Mouse (Mus musculus) megakaryocyte-erythroid progenitor cell, adult 5-6 weeks (primary cell): ENCODE results near the gene Alkbh3. TPM values are rescaled to one million over a fixed set of nuclear protein-coding genes. Genes with fewer than 3 reads are reported as not detected.

ENCODE experiments used
- ATAC-seq: replicated peaks from 2 replicates; pipeline ENCODE4 v1.8.0; 2016; ENCODE audit warnings: mild to moderate bottlenecking, inconsistent platforms; ENCODE audit not compliant: severe bottlenecking, poor library complexity, low FRiP score, low TSS enrichment
- total RNA-seq, 2 experiments: library from RNA; stranded (forward) in 1 of 2; stranded (reverse) in 1 of 2; fragments of 200-1000, 215-1000 nt in 1 of 2; fragments of >200 nt in 1 of 2; fragmentation: Nextera tagmentation in 1 of 2; gene quantifications; 2 replicates each; pipeline ENCODE4 v1.2.3; 2014 to 2017

Alkbh3 gene
- total RNA-seq (2014; fragmentation: Nextera tagmentation) (86.0 and 122 TPM in 2 replicates), total RNA-seq (2017) (31.9 and 36.9 TPM in 2 replicates)

DNA sequence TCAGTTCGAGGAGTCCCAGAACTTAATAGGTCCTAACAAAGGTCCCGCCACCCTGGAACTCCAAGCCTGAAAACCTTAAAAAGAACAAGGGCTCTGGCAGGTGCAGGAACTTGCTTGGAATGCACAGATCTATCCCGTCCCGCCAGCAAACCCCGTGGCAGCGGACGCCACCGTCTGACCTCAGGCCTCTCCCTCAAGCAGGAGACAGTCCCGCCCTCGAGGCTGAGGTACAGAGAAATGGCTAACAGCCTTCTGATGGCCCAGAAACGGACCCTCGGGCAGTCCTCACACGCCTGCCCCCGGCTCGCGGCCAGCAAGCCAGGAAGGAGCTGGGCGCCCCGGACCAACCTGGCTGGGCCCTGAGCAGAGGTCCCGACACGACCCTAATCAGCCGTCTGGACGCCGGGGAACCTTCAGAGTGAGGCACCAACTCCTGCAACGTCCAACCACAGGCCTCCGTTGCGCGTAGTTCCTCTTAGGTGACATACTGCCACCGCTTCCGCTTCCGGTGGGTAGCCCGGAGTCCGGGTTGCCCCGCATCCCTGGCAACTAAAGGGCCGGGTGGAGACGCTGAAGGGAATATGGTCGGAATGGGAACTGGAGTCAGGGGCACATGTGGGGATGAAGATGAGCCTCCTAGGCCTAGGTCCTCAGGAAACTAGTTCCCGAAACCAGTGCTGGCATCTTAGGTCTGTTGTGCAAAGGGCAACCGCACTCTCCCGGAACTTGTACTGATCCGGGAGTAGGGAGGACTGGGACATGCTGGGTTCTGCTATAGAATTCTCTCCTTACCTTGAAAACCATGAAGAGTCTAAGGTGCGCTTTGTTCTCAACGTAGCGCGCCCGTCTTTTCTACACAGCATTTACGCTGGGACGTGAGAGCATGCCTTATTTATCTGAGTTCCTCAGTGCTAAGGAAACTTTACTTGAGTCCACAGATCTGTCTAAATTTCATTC, at the start of gene Alkbh3:
Gene Alkbh3, minus strand, starts transcription at position 473 of the 957 bp plus-strand sequence.
- peak; percentile 99 for ATAC-seq

- no peak for ATAC-seq
Observed at GRCm38 (mm10) chr2:94059459-94059858, 48.9 kb upstream of the Alkbh3 start.

DNA sequence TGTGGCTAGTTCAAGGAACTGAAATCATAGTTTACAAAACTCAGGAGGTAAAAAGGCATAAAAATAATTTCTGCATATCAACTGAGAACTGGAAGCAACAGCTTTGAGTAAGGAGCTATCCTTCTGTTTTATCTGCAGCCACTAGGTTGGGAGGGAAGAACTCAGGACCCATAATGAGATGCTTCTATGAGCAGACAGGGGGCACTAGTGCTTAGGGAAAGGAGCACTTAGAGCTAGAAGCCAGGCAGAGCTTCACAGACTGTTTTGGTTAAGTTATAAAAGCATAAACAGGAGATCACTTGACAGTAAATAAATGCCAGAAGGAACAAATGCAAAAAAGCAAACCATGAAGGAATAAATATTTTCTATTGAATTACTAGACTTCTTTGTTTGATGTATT, 44.2 kb upstream of the Alkbh3 start:
- ATAC-seq: peak; percentile 92

DNA sequence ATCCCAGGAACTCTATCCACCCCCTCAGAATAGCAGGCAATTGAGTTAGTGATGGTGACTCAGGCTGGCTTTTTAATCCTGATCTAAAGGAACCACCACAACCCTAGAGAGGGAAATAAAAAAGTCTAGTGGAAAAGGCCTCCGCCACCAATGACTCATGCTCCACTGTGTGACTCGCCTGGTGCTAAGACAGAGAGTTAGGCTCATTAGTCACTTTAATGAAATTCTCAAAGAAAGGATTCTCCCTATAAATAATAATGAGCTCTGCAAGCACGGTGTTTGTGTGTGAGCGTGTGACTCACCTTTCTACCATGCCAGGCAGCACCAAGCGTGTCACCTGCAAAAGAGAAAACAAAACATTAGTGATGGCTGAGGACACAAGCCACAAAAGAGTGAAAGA, 41.3 kb upstream of the Alkbh3 start:
- no peak for ATAC-seq

- ATAC-seq: no peak
Observed at GRCm38 (mm10) chr2:94050901-94051300, 40.3 kb upstream of the Alkbh3 start.

DNA sequence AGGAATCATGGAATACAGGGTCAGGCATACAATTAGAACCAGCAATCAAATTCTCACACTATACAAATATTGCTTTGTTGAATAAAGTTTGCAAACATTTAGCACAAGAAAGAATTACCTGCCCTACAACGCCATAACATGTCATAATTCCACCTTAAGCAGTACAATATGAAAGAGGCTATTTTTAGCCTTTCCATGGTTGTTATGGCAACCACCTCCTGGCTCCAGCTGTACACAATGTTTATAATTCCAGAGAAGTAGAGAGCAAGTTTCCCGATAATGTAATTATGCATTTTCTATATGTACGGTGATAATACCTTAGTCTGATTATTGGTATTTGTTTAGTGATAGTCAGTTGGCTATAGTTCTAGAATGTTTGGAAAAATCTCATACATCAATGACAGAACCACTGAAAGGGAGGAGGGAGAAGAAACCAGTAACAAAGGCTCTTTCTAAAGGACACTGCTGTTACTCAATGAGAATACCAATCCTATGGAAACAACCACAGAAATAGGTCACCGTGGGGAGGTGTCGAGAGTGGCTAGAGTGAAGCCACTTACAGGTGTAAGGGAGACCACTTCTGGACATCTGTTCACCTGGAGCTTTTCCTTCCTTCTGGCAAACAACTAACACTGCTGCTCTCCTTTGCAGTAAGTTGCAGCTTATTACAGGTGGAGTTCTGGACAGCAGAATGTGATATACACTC, 39.0 kb upstream of the Alkbh3 start:
- ATAC-seq: no peak

DNA sequence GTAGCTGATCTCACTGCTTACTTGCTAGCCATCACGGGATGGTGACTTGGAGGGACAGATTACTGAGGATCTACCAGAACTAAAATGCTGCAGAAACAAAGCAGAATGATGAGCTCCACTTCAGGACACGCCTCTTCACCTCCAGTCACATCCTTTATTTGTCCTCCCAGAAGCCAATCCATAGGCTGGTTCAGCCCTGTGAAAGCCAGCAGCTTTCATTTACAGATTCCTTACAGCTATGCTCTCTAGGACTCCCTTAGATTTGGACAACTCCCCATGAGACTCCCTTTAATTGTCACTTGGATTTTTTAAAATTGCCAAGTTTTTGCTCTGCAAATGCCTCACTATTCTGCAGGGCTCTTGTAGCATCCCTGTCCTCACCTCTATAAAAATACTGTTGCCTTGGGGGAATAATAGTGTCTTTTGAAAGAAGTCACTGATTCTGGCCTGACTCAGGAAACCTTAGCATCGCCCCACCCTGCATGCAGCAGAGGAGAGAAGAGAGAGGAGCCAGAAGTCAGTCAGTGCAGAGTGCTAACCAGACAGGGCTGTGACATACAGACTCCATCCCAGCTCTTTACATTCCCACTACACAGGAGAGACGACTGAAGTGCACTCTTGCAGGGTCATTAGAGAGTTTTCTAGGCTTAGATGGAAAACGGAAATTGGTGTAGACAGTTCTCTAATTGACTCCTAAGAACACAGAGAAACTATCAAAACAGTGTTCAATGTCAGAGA, 38.3 kb upstream of the Alkbh3 start:
- no peak for ATAC-seq

GRCm38 (mm10) chr2:94048271-94048670, 37.7 kb upstream of the Alkbh3 start:
- ATAC-seq: no peak

DNA sequence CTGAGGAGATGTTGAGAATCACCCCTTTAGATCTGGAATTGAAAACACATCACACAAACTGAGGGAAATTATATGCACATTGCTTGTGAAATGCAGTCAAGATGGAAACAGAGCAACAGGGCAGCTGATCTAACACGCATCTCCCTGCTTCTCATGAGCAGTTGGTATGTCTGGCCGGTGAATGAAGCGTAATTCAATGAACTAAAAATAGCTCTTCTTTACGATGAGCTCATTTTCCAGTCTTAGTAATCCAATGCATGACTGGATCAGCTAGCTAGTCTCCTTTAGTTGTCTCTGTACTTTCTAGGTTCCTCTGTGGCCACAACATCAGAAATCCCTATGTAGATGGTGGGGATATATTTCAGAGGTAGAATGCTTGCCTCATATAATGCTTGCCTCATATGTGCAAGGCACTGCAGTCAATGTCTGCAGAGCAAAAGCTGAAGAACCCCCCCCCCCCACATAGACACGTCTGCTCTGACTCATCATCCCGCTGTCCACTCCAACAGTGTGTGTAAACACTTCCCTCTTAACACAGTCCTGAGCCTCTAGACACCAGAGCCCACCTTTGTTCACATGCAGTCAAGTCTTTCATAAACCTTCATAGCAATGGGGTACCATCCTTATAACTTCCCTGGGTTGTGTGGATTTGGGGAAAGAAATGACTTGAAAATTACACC, 34.9 kb upstream of the Alkbh3 start:
- ATAC-seq: no peak

- no peak for ATAC-seq
Observed at GRCm38 (mm10) chr2:94044174-94044573, 33.6 kb upstream of the Alkbh3 start.

DNA sequence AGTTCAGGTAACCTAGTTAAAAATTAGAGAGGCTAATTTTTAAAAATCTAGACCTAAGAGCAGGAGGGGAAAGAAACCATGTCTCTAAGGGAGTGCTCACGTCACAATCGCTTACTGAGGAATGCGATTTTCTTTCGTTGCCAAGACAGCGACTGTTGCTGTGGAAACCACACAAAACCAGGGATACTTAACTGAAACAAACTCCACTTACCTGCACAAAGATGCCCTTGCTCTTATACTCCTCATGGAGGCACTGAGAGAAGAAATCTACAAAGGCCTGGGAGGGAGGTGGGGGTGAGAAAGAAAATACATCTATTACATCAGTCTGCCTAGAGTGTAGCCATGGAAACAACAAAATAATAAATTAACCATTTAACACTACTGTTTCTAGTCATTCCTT, 33.1 kb upstream of the Alkbh3 start:
- ATAC-seq: no peak

DNA sequence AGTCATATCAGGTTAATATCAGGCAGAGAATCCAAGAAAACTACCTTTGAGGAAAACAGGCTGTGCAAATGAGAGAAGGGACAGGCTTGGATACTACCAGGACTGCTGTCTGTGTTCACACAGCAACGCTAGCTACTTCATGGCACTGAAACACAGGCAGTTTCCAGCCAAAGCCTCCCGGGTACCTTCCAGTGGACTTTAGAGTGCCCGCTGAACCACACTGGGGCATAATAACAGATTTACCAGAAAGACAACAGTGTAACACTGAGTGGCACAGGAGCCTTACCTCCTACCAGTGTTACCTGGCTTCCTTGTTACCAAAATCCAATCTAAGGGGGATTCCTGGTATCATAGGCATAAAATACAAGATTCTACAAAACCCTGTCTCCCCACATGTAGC, 31.9 kb upstream of the Alkbh3 start:
- no peak for ATAC-seq

DNA sequence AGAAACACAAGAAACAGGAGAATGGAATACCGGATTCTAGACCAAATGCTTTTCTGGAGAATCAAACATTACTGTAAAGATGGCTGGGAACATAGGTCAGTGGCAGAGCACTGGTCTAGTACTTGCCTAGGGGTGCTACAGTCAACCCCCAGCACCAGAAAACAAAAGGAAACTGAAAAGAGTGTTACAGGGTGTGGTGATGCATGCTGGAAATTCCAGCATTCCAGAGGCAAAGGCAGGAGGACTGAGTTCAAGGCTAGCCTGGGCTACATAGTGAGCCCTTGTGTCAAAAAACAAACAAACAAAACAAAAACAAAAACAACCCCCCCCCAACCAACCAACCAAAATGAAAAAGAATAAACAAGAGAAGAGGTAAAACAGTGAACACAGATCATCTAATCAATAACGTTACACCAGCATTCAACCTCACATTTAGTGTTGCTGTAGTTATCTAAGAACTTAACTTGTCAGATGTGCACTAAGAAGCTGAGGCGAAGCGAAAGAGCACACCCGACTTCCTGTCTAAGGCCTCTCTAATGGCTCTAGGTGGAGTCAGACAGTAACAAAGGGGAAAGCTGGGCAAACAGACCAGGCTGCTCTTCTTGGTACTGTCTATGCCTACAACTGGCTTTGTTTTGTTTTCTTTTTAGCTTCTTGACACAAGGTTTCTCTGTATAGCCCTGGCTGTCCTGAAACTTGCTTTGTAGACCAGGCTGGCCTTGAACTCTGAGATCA, 30.0 kb upstream of the Alkbh3 start:
- ATAC-seq: no peak

DNA sequence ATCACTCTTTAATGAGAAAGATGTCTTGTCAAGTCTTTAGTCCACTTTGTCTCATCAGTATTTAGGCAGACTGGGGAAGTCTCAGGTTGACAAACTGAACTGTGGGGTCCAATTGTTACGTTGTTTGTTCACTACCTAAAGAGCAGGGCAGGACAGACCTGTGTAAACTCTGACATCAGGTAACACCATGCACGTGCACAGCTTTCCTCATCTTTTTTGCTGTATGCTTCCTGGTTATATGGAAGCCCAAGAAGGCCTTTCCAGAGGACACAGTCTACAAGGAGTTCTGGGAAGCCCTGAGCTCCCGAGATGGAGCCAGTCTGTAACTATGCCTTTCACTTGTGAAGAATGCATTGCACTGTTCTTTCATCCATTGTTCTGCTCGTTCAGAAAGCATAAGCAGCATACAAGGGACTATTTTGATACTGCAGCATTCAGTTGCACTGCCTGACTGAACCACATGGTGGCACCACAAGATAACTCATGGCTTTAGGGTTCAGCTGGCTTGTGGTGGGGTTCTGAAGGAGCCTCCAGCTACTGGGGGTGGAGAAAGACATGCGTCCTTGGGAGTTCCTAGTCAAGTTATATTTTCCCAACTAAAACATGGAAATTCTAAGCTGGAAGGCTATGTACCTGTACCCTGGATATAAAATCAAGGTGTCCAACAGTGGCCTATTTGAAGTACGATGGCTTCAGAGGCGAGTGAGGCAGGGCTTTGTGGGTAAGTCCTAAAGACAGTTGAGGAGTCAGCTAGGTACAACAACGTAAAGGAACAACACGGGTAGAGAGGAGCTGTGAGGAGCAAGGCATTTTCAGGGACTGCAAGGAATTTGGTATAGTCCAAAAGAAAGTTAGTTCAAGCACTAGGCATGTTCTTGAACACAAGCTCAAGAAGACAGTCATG, 25.1 kb upstream of the Alkbh3 start:
- peak; percentile 87; the same call in 1 of the 2 replicates for ATAC-seq

DNA sequence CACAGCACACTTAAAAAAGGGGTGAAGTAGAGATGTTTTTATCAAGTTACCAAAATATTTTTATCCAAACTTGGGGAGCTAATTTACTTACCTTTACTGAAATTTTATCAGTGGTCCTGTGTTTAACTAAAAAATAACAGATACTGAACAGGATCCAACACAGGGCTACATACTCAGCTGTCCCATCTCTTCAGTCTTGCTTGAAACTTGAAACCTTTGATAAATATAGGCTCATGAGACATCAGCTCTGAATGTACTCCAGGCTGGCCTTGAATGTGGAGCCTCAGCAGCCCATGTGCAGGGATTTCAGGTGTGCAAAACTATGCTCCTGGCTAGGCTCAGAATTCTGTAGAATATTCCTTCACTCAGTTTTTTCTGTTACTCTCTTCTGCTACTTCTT, 20.0 kb upstream of the Alkbh3 start:
- no peak for ATAC-seq

DNA sequence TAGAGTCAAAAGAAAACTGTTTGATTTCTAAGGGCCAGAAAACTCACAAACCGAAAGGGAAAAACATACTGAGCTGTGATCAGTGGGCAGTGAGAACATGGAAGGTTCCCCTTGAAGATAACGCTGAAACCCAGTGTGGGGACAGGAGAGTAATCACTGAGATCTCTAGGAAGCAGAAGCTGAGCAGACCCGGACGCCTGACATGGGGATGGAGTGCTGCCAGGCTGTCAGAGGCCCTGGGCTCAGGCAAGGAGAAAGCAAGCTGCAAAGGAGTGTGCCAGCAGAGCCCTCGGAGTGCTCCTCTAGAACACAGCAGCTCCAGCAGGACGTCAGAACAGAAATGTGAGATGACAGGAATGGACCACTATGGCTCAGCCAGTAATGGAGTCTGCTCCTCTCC, 14.0 kb upstream of the Alkbh3 start:
- 0 out of 2 replicates have a peak, but pooled peaks have one; percentile 34 for ATAC-seq

DNA sequence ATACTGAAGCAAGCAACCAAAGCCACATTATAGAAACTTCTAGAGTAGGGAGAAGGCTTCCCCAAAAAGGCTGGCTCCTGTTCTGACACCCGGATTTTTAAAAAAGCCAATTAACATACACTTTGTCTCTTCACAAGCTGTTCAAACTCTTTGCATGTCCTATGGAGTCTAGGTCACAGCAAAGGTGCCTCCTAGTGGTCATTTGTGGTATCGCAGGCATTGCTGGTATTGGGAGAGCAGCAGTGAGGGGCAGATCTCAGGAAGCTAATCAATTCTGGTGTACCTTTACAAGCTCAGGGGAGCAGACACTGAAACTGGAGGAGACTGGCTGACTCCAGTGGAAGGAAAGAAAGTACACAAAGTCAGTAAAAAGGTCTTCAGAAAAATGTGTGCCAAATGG, 8.3 kb downstream of the Alkbh3 start:
- ATAC-seq: peak; percentile 93

DNA sequence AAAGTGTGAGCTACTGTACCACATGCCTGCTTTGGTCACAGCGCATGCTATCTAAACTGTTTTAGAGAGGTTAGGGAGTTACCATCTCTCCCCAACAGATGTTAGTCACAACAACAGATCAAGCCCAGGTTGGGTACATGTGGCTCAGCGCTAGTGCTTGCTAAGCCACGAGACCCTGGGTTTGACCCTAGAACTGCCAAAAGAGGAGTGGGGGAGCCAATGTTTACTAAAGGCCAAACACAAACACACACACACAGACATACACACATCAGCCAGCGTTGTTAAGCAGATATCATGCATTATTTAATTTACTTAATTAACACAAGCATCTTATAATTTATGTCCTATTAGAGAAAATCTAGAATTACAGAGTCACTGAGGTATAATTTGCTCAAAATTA, 8.7 kb downstream of the Alkbh3 start:
- ATAC-seq: no peak
